Mouse (Mus musculus): ENCODE results near the gene Zfyve26.

Zfyve26 gene

DNA sequence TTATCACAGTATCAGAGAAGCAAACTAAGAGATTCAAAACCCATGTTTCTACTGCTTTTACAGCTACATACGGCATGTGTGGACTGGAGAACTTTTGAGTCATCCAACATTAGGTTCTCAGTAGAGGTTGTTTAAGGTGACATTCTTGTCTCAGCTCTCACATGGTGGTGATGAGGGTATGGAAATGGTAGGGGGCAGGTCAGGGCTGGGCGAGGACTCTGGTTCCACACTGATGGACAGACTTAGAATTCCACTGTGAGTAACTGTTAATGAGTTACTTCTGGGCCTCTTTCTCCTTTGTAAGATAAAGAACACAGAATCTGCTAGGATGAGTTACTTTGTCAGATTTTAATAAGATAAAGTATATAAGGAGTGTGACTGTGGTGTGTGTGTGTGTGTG is 36.0 kb downstream of the Zfyve26 start:
- WGBS = 89% methylated on average over 2 of the region's 2 CpGs

GRCm38 (mm10) chr12:79254975-79255374 is 41.1 kb downstream of the Zfyve26 start:
- WGBS = 96% methylated on average over 10 of the region's 10 CpGs

- 90% methylated on average over 9 of the region's 9 CpGs for WGBS
Observed at GRCm38 (mm10) chr12:79253294-79254053, 42.6 kb downstream of the Zfyve26 start.

DNA sequence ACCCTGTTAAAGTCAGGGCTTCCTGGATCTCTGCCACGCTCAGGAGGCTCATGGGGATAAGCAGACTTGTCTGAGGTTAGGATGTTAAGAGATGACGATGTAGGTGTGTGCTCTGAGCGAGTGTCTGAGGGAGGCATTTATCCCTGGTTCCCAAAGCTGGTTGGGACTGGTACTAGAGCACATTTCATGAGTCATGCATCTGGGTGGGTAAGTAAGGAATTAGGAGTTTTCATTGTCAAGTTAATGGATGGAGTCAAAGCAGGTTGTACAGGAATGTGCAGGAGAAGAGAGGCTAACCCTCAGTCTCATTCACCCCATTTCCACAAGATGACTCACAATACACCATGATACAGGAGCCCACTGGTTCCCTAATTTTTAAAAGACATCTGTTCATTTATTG is 48.0 kb downstream of the Zfyve26 start:
- 92% methylated on average over 3 of the region's 3 CpGs for WGBS

GRCm38 (mm10) chr12:79242921-79243320 is 53.2 kb downstream of the Zfyve26 start:
- WGBS = 97% methylated on average over 6 of the region's 6 CpGs

- 88% methylated on average over 2 of the region's 2 CpGs for WGBS
Observed at GRCm38 (mm10) chr12:79241985-79242384, 54.1 kb downstream of the Zfyve26 start.

DNA sequence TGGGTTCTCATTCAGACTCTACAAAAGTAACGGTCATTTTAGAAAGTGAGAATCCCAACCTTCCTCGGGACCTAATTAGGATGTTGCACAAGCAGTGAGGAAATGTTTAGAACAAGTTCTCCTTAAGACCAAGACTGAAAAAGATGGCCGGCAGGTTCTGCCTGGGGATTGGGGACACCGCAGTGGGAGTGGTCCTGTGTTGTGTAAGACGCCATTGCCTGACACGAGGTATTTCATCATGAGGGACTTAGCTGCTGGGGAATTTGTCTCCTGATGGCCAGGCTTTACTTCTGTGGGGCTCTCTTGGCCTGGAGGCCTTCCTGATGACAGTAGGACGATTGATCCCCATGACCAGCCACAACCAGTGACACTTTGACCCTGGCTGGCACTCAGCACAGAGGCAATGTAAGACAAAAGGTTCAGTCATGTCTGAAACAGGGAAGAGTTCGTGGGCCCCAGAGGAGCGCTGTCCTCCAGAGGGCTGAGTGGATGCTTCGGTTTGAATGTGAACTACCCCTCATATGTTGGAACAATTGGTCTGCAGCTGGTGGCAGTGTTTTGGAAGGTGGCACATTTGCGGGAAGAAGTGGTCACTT is 60.5 kb downstream of the Zfyve26 start:
- WGBS = 84% methylated on average over 11 of the region's 11 CpGs

DNA sequence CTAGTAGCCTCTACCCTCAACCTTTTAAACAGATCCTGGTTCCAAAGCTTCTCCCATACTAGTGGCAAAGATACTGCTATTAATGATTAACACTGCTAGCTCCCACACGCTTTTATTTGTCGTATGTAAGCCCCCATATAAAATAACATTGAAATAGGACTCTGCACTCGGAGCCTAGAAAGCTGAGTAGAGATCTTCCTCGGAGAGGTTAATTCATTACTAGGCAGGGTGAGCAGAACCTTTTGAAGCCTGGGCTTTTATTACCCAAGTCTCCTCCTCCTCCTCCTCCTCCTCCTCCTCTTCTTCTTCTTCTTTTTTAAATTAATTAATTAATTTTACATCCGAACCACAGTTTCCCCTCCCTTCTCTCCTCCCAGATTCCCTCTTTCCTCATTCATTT is 78.6 kb downstream of the Zfyve26 start:
- 78% methylated on average over 5 of the region's 5 CpGs for WGBS

DNA sequence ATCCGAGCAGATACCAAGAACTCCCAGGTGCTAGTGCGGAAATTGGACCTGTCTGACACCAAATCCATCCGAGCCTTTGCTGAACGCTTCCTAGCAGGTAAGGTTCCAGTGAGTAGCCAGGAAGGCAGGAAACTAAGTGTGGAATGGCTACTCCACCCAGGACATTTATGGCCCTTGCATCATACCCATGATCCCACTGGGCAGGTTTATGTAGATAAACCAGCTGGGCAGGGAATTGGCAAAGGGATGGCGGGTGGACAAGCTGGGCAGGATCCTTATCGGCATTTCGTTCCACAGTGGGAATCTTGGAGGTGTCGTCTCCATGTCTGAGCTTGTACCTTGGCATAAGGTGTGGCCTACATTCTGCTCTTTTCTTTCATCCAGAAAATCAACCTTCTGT is 84.7 kb downstream of the Zfyve26 start:
- 93% methylated on average over 8 of the region's 8 CpGs for whole genome bisulfite sequencing

GRCm38 (mm10) chr12:79208703-79209464 is 87.2 kb downstream of the Zfyve26 start, which contains the start of gene Rdh12:
Gene Rdh12, plus strand, starts transcription at chr12:79208914.
- WGBS = 3% methylated on average over 13 of the region's 13 CpGs

GRCm38 (mm10) chr12:79201882-79202281 is 94.2 kb downstream of the Zfyve26 start:
- 88% methylated on average over 3 of the region's 3 CpGs for WGBS

DNA sequence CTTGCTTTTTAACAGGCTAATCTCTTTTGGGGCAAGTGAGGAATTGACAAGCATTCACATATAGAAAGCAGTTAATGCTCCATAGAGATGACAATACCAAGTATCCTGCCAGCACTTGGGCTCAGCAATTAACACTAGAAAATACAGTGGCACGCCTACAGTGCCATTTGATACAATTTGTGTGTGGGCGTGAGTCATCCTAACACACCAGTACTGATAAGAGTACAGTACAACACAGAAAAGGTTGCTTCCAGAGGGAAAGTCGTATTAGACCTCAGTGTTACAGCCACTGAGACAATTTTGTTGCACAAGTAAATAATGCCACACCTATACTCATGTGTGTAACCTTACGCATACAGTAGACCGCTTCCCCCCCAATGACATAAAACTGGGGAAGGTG is 99.0 kb downstream of the Zfyve26 start:
- 88% methylated on average over 5 of the region's 5 CpGs for WGBS

DNA sequence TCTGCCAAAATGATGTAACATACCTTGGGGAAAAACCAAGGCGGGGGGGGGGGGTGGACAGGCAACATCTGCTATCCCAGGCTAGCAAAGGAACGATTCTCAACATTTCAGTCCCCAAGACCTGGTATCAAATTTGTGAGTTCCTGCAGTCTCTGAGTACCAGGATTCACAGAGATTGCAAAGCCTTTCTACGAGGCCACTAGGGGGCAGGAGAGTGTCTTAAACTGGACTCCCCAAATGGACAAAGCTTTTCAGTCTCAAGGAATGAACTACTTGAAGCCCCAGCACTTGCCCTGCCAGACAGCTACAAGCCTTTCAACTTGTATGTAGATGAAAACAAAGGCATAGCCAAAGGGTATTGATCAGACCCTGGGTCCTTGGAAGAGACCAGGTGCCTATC is 102.7 kb downstream of the Zfyve26 start:
- WGBS = 1% methylated on average over 3 of the region's 3 CpGs

- 67% methylated on average over 6 of the region's 6 CpGs for WGBS
Observed at GRCm38 (mm10) chr12:79192193-79192592, 103.9 kb downstream of the Zfyve26 start, which contains the start of gene Rdh11. Gene Rdh11, minus strand, starts transcription at chr12:79192293.

DNA sequence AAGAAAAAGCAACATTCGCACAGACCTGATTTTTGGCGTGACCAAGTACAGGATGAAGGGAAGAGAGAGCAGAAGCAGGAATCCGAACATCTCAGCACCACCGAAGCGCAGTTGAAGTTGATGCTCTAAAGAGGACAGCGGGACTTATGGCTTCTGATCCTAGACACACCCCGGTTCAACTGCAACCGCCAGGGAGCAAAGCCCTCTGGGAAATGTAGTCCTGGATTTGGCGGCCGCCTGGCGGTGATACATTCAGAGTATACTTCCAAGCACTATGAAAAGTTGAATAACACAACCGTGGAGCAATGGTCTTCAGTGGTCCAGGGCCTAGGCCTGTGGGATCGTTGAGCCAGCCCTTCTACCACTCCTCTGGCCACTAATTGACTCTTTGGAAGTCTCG is 104.4 kb downstream of the Zfyve26 start:
- 6% methylated on average over 14 of the region's 14 CpGs for WGBS

DNA sequence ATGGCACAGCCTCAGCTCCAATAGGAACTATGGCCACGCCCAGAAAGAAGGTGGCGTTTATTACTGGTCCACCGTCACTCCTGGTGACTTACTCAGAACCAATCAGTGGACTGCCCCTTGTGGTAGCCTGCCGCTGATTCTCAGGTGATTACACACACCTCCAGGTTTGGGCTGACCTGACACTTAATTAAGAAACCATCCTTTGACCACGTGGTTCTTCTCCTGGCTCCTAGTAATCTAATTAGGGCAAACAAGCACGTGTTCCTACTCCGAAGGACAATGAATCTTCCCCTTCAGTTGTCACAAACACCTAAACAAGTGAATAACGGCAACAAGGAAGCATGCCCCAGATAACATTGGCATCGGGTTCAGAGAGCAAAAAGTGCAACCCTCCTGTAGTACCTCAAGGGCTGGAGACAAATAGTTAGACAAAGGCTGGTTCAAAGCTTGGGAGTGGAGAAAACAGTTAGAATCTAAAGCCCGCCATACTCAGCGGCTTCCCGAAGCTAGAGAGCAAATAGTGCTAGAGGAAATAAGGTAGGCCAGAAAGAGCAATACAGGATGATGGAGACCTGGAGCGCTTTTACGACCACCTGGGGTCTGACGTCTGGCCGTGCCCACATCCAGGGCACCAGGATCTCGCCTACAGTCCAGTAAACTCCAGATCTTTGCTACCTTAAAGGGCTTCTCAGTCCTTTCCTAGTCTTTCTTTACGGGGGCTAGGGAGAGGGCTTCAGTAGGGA is 105.0 kb downstream of the Zfyve26 start:
- WGBS = 2% methylated on average over 18 of the region's 18 CpGs

DNA sequence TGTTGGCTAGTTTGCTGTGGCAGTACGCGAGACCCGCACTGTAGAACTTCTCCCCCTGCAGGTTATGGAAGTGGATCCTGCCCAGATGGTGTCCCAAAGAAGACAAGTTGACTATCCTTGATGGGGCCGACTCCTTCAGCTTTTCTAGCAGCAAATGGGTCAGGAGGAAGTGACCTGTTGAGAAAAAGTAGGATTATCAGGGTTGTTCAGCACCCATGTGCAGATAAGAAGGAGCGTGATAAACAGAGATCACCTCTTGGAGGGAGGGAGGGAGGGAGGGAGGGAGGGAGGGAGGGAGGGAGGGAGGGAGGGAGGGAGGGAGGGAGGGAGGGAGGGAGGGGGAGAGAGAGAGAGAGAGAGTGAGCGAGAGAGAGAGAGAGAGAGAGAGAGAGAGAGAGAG is 110.9 kb downstream of the Zfyve26 start:
- WGBS = 77% methylated on average over 4 of the region's 6 CpGs
